Mouse (Mus musculus) olfactory bulb, adult 2 months (tissue): Measurements from ENCODE around the gene Cog1.

Experiments
- CTCF ChIP-seq: fragments of 200-500 bp; IDR thresholded peaks from 2 replicates; pipeline ENCODE4 v1.5.1; 2012; ENCODE audit warnings: low read depth, mild to moderate bottlenecking, low read length, moderate library complexity; ENCODE audit not compliant: insufficient read depth
- POLR2A ChIP-seq: fragments of 200-500 bp; IDR thresholded peaks from 2 replicates; pipeline ENCODE4 v1.6.1; 2012; ENCODE audit warnings: mild to moderate bottlenecking, low read depth, low read length, moderate library complexity; ENCODE audit not compliant: insufficient read depth

- no peak for TF ChIP-seq POLR2A
- no peak for TF ChIP-seq CTCF
Measured at GRCm38 (mm10) chr11:113619420-113620080, 29.4 kb upstream of the Cog1 start.
